Mouse (Mus musculus) thymus, adult 2 months (tissue): ENCODE measurements at regions not wholly inside any gene's neighbourhood (a gene's known extent, or its start where the extent isn't known, plus 50 kb on each side); places are given as distances from the start of the nearest gene placed in this dataset.

ENCODE experiments used
- DNase-seq: peaks from one replicate; pipeline ENCODE4 v3.0.0; 2021
- H3K27ac ChIP-seq: fragments of 200-500 bp; 2 replicates; pipeline ENCODE4 v1.5.1; 2012; ENCODE audit warnings: low read length, control low read depth; ENCODE audit not compliant: control insufficient read depth, insufficient read depth
- H3K27me3 ChIP-seq: fragments of 200-500 bp; 2 replicates; pipeline ENCODE4 v1.6.1; 2012; ENCODE audit warnings: mild to moderate bottlenecking, low read length, moderate library complexity, mixed read lengths; ENCODE audit not compliant: control insufficient read depth, insufficient read depth
- H3K36me3 ChIP-seq: fragments of 200-500 bp; 2 replicates; pipeline ENCODE4 v1.6.1; 2012; ENCODE audit warnings: mild to moderate bottlenecking, low read length, moderate library complexity; ENCODE audit not compliant: control insufficient read depth, insufficient read depth
- H3K4me1 ChIP-seq: fragments of 200-500 bp; replicated peaks from 2 replicates; pipeline ENCODE4 v1.6.1; 2012; ENCODE audit warnings: low read length; ENCODE audit not compliant: control insufficient read depth, insufficient read depth
- H3K4me3 ChIP-seq: fragments of 200-500 bp; 2 replicates; pipeline ENCODE4 v1.5.1; 2012; ENCODE audit warnings: mild to moderate bottlenecking, low read length, control low read depth, moderate library complexity; ENCODE audit not compliant: control insufficient read depth, insufficient read depth
- CTCF ChIP-seq: fragments of 200-500 bp; IDR thresholded peaks from 2 replicates; pipeline ENCODE4 v1.5.1; 2012; ENCODE audit warnings: mild to moderate bottlenecking, control low read depth, low read length, moderate library complexity, borderline replicate concordance; ENCODE audit not compliant: control insufficient read depth, poor library complexity, insufficient read depth; ENCODE audit errors: extremely low read depth
- POLR2A ChIP-seq: fragments of 200-500 bp; IDR thresholded peaks from 2 replicates; pipeline ENCODE4 v1.6.1; 2012; ENCODE audit warnings: mild to moderate bottlenecking, low read length, control low read depth, moderate library complexity; ENCODE audit not compliant: control insufficient read depth, poor library complexity, insufficient read depth; ENCODE audit errors: extremely low read depth
- WGBS: fragments of 180-500 bp; shearing (Covaris S2); methylation state at CpG from one replicate; pipeline ENCODE4 v1.1.7; 2018; 5-methylcytosine and 5-hydroxymethylcytosine counted together

DNA sequence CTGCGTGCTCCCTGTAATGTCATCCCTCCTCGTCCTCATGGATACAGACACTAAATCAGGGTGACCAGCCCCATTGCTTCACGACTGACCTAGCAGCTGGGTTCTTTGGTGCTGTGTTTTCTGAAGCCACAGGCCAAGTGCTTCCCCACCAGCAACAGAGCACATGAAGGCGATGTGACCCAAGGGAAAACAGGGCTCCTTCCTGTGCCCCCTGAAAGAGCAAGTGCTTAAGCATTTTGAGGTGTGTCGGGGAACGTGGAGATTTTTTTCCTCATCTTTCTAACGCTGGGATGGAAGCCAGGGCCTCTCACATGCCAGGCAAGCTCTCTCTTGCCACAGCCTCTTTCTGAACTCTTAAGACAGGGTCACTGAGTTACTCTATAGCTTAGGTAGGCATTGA, 87.3 kb upstream of the Zfp618 start:
- H3K36me3 ChIP-seq = no peaks in the 10 kb centered on the region
- H3K4me3 ChIP-seq = no peak overlapping the region
- TF ChIP-seq CTCF (no peak), POLR2A (no peak)
- WGBS = 90% methylated on average over 7 of the region's 7 CpGs
- H3K27me3 ChIP-seq = no peaks in the 10 kb centered on the region
- no peak for DNase-seq
- no peaks in the 10 kb centered on the region for H3K4me1 ChIP-seq
- H3K27ac ChIP-seq = no peak overlapping the region

DNA sequence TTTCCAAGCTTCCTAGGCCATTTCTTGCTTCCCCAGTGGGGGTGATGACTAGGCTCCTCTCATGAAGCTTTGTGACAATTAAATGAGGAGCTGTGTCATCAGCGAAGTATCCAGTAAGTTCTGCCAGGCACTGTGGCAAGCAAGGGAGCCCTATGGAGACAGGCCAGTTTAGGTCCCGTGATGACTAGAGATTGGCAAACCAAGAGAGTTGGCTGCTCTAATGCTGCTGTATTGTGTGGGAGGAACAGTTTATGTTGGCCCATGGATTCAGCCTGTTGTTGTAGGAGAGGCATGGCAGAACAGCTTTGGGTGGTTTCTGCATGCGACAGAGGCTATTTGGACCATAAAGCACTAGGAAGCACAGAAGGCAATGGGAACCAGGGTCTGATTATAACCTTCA, 86.4 kb upstream of the Zfp618 start:
- no peak overlapping the region for H3K4me3 ChIP-seq
- no peak for DNase-seq
- TF ChIP-seq POLR2A (no peak), CTCF (no peak)
- no peaks in the 10 kb centered on the region for H3K36me3 ChIP-seq
- H3K27me3 ChIP-seq = no peaks in the 10 kb centered on the region
- no peak overlapping the region for H3K27ac ChIP-seq
- H3K4me1 ChIP-seq = no peaks in the 10 kb centered on the region
- 88% methylated on average over 3 of the region's 3 CpGs for WGBS

DNA sequence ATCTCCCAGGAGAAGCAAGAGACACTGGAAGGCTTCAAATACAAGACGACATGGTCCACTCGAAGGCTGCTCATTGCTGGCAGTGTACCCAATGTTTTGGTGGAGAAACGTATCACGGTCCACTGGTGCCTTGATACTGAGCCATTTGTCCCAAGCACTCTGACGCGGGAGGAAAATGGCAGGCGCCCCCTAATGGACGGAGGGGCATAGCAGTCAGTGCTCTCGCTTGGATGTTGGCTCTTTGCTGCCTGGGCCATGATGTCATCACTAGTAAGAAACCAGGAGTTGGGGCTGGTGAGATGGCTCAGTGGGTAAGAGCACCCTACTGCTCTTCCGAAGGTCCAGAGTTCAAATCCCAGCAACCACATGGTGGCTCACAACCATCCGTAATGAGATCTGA, 83.5 kb upstream of the Zfp618 start:
- H3K36me3 ChIP-seq = no peaks in the 10 kb centered on the region
- H3K27ac ChIP-seq = no peak overlapping the region
- DNase-seq = peak; percentile 19
- H3K27me3 ChIP-seq = no peaks in the 10 kb centered on the region
- no peaks in the 10 kb centered on the region for H3K4me1 ChIP-seq
- H3K4me3 ChIP-seq = no peak overlapping the region
- TF ChIP-seq POLR2A = no peak
- no peak for TF ChIP-seq CTCF
- 84% methylated on average over 11 of the region's 11 CpGs for WGBS

DNA sequence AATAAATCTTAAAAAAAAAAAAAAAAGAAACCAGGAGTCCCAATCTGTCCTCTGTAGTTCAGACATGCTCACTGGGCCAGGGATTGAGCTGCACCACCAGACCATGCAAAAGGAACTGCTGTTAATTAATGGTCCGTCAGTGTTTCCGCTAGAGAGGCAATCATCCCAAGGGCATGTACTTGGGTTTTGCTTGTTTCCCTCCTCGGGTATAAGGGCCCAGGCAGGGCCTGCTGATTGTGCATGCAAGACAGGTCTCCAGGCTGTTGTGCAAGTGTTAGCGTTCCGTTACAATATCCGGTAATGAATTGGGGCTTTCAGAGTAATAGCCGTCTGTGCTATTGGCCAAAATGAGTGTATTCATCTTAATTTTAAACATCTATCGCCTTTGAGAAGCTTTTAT, 83.1 kb upstream of the Zfp618 start:
- no peaks in the 10 kb centered on the region for H3K36me3 ChIP-seq
- H3K4me1 ChIP-seq = no peaks in the 10 kb centered on the region
- 93% methylated on average over 8 of the region's 8 CpGs for WGBS
- TF ChIP-seq CTCF = no peak
- no peak for TF ChIP-seq POLR2A
- no peaks in the 10 kb centered on the region for H3K27me3 ChIP-seq
- no peak overlapping the region for H3K4me3 ChIP-seq
- H3K27ac ChIP-seq = no peak overlapping the region
- no peak for DNase-seq

DNA sequence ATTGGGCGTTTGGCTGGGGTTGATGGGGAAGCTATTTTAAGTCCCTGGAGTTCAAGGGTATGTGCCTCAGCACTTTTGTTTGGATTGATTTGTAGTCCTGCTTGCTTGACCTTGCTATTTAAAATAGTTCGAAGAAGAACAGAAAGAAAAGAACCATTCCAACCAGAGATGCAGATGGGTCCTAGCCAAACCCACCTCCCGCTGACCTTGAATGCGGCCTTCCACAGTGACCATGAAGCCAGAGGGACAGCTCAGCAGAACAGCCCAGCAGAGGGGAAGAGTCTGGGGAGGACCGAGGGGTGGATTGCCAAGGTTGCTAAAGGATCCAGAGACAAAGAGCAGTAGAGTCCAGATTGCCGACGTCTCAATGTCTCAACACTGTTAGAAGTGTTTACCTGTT, 76.6 kb upstream of the Zfp618 start:
- no peak for DNase-seq
- TF ChIP-seq CTCF (no peak), POLR2A (no peak)
- no peak overlapping the region for H3K4me3 ChIP-seq
- no peaks in the 10 kb centered on the region for H3K27me3 ChIP-seq
- H3K27ac ChIP-seq = no peak overlapping the region
- no peaks in the 10 kb centered on the region for H3K36me3 ChIP-seq
- no peaks in the 10 kb centered on the region; the same call in 1 of the 2 replicates for H3K4me1 ChIP-seq
- WGBS = 91% methylated on average over 7 of the region's 7 CpGs

DNA sequence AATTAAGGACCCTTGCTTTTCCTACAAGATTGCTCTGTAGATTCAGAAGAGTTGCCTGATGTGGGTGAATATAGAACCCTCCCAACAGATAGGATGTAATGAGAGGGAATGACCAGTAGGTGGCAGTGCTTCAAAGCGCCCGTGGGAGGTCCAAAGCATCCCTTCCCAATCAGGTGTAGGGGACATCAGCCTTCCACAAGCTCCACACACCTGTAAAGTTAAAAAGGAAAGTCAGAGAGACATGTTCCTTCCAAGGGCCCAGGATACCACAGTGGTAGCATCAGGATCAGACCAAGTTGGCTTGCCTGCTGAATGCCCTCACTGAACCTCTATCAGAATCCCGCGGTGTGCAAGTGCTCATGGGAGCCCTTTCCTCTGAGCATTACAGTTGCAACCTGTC, 75.7 kb upstream of the Zfp618 start:
- Histone ChIP-seq H3K27me3 (no peaks in the 10 kb centered on the region), H3K4me1 (no peaks in the 10 kb centered on the region; the same call in 1 of the 2 replicates), H3K27ac (no peak overlapping the region), H3K36me3 (no peaks in the 10 kb centered on the region), H3K4me3 (no peak overlapping the region)
- DNase-seq = peak; percentile 51
- TF ChIP-seq POLR2A = no peak
- TF ChIP-seq CTCF = peak; percentile 39; the same call in 1 of the 2 replicates
- WGBS = 44% methylated on average over 4 of the region's 4 CpGs
